Mouse (Mus musculus) adrenal gland, postnatal 14 days (tissue): ENCODE data around the gene Rps6ka1. TPM values are rescaled to one million over a fixed set of nuclear protein-coding genes. Genes with fewer than 3 reads are reported as not detected.

ENCODE experiments used
- DNase-seq: peaks from one replicate; pipeline ENCODE4 v3.0.0; 2021; ENCODE audit warnings: mixed read lengths
- total RNA-seq: library from RNA; stranded (reverse); gene quantifications from 2 replicates; pipeline ENCODE4 v1.2.3, GENCODE M21; 2021

Rps6ka1 gene
- total RNA-seq, 1 experiment from 2014 or later: 17.9 TPM

- DNase-seq: no peak
Measured at GRCm38 (mm10) chr4:133820806-133821560, 66.6 kb downstream of the Rps6ka1 start.

- DNase-seq: no peak
Measured at GRCm38 (mm10) chr4:133820166-133820565, 67.4 kb downstream of the Rps6ka1 start.

- no peak for DNase-seq
Measured at GRCm38 (mm10) chr4:133817356-133817755, 70.2 kb downstream of the Rps6ka1 start.

- no peak for DNase-seq
Measured at GRCm38 (mm10) chr4:133816504-133816875, 71.1 kb downstream of the Rps6ka1 start.

GRCm38 (mm10) chr4:133815635-133816503 is 71.7 kb downstream of the Rps6ka1 start:
- DNase-seq: no peak

GRCm38 (mm10) chr4:133814804-133815515 is 72.6 kb downstream of the Rps6ka1 start:
- DNase-seq: peak; percentile 69

GRCm38 (mm10) chr4:133813992-133814803 is 73.4 kb downstream of the Rps6ka1 start:
- DNase-seq: peak; percentile 95

GRCm38 (mm10) chr4:133813174-133813991 is 74.2 kb downstream of the Rps6ka1 start:
- DNase-seq: peak; percentile 98

- no peak for DNase-seq
Measured at GRCm38 (mm10) chr4:133804401-133805263, 83.0 kb downstream of the Rps6ka1 start.

- no peak for DNase-seq
Measured at GRCm38 (mm10) chr4:133800589-133800988, 87.0 kb downstream of the Rps6ka1 start.

Other genes with a start within 250 kb of the Rps6ka1 start
- 16.9 and 29.9 TPM in 2 replicates for gene Zdhhc18, start 237.6 kb downstream of the Rps6ka1 start, total RNA-seq
- gene Pigv, start 215.2 kb downstream of the Rps6ka1 start, total RNA-seq: 13.9 and 17.2 TPM in 2 replicates
- 58.6 and 69.0 TPM in 2 replicates for gene Arid1a, start 131.0 kb downstream of the Rps6ka1 start, total RNA-seq
- 325 and 351 TPM in 2 replicates for gene Hmgn2, start 80.9 kb upstream of the Rps6ka1 start, total RNA-seq
- gene Dhdds, start 113.1 kb upstream of the Rps6ka1 start, total RNA-seq: 32.1 and 35.2 TPM in 2 replicates
- not detected in 2 replicates for gene Lin28a, start 131.0 kb upstream of the Rps6ka1 start, total RNA-seq
- 0.26 TPM in 1 of 2 replicates, not detected in the other for gene Zfp683, start 166.0 kb upstream of the Rps6ka1 start, total RNA-seq
- not detected in 2 replicates for gene Crybg2, start 173.0 kb upstream of the Rps6ka1 start, total RNA-seq
- 9.3 and 78.8 TPM in 2 replicates for gene Cd52, start 207.3 kb upstream of the Rps6ka1 start, total RNA-seq
- 6.2 and 8.4 TPM in 2 replicates for gene Ubxn11, start 214.8 kb upstream of the Rps6ka1 start, total RNA-seq
- 79.0 and 117 TPM in 2 replicates for gene Sh3bgrl3, start 241.0 kb upstream of the Rps6ka1 start, total RNA-seq